Mouse (Mus musculus): ENCODE results near the gene Mybphl. TPM values are rescaled to one million over a fixed set of nuclear protein-coding genes. Genes with fewer than 3 reads are reported as not detected.

The Mybphl gene
- polyA plus RNA-seq, 1 experiment, result 39.2 TPM

DNA sequence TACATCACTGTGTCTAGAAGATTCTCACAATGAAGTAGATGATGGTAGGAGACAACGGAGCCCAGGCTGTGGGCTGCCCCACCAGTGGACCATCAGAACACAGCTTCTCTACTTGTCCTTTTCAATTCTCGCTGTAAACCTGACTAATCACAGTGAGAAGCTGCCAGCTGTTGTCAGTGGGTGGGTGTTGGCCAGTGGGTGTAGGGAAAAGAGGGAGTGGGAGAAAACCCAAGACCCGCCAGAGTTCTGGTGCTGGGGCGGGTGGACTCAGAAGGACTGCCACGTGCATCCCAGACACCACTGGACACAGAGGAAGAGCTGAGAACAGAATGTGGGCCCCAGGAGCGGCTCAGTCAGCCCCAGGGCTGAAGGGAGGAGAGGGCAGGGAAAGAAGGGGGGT, 33.9 kb upstream of the Mybphl start:
- Histone ChIP-seq H3K4me3 (replicated peaks; ENCODE audit: extremely low read depth, low read depth, low read length) (no peak overlapping the region), H3K4me1 (ENCODE audit: control insufficient read depth, insufficient read depth, low read length) (peaks cover 8% of the 10 kb centered on the region; the same call in 1 of the 2 replicates)
- 87% methylated on average over 6 of the region's 6 CpGs for WGBS
- TF ChIP-seq CTCF (IDR thresholded peaks at IDR 0.05; ENCODE audit: insufficient read depth, low read length) (no peak), POLR2A (IDR thresholded peaks at IDR 0.05; ENCODE audit: borderline replicate concordance, extremely low read depth, low read depth, low read length) (no peak)
- DNase-seq, result no peak

DNA sequence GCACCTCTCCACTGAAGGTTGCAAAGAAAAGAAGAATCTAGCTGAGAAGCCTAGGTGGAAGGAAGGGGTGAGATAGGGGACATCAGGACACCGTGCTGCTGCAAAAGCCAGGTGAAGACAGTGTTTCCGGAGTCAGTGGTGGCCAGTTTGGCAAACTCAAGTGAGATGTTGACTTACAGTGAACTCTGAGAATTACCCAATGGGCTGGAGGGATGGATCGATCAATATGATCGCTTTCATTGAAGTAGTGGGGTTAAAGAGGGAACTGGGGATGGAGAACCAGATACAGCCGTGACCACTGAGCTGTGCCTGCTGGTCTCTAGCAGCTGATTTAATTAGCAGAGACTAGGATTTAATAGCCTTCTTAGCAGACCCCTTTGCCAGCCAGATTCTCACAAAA, 27.8 kb upstream of the Mybphl start:
- Histone ChIP-seq H3K4me1 (ENCODE audit: control insufficient read depth, insufficient read depth, low read length) (no peaks in the 10 kb centered on the region; the same call in 1 of the 2 replicates), H3K4me3 (replicated peaks; ENCODE audit: extremely low read depth, low read depth, low read length) (no peak overlapping the region)
- no peak for TF ChIP-seq POLR2A (IDR thresholded peaks at IDR 0.05; ENCODE audit: borderline replicate concordance, extremely low read depth, low read depth, low read length)
- no peak for TF ChIP-seq CTCF (IDR thresholded peaks at IDR 0.05; ENCODE audit: insufficient read depth, low read length)
- DNase-seq, result no peak
- WGBS, result 92% methylated on average over 5 of the region's 5 CpGs

DNA sequence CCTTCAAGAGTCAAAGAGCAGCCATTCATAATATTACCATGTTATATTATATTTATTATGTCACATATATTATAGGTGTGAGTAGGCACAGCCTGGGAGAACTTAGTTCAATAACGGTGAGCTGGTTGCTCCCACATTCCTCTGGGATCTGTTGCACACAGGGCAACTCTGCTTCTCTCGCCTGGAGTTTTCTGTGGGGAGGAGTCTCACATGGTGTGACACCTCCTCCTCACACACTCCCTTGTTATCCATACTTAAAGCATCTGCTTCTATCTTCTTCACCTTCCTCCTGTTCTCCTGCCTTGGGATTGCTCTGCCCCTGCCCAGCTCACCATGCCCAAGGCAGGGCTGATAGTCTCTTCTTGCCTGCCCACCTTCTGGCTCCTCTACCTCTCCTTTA, 23.7 kb upstream of the Mybphl start:
- DNase-seq, result no peak

DNA sequence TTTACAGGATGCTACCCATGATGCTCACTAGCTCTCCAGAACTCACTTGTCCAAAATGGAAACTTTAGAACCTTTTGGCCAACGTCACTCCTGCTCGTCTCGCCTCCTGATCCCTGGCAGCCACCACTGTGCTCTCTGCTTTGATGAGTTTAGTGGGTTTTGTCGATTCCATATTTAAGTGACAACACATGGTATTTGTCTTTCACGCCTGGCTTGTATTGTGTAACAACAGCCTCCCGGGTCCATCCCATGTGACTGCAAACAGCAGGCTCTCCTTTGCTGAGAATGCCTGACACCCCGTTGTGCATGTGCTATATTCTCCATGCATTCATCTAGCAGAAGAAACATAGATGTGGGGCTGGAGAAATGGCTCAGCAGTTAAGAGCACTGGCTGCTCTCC, 22.5 kb upstream of the Mybphl start:
- no peak for DNase-seq
- WGBS, result 66% methylated on average over 7 of the region's 7 CpGs
- Histone ChIP-seq H3K4me3 (replicated peaks; ENCODE audit: extremely low read depth, low read depth, low read length) (no peak overlapping the region), H3K4me1 (ENCODE audit: control insufficient read depth, insufficient read depth, low read length) (no peaks in the 10 kb centered on the region; the same call in 1 of the 2 replicates)
- TF ChIP-seq CTCF (IDR thresholded peaks at IDR 0.05; ENCODE audit: insufficient read depth, low read length), result no peak
- no peak for TF ChIP-seq POLR2A (IDR thresholded peaks at IDR 0.05; ENCODE audit: borderline replicate concordance, extremely low read depth, low read depth, low read length)

More for the DNA sequence above, 23.7 kb upstream of the Mybphl start:
- Histone ChIP-seq H3K4me3 (replicated peaks; ENCODE audit: extremely low read depth, low read depth, low read length) (no peak overlapping the region), H3K4me1 (ENCODE audit: control insufficient read depth, insufficient read depth, low read length) (no peaks in the 10 kb centered on the region; the same call in 1 of the 2 replicates)
- TF ChIP-seq POLR2A (IDR thresholded peaks at IDR 0.05; ENCODE audit: borderline replicate concordance, extremely low read depth, low read depth, low read length), result no peak
- no peak for TF ChIP-seq CTCF (IDR thresholded peaks at IDR 0.05; ENCODE audit: insufficient read depth, low read length)
- 85% methylated on average over 2 of the region's 2 CpGs for WGBS

DNA sequence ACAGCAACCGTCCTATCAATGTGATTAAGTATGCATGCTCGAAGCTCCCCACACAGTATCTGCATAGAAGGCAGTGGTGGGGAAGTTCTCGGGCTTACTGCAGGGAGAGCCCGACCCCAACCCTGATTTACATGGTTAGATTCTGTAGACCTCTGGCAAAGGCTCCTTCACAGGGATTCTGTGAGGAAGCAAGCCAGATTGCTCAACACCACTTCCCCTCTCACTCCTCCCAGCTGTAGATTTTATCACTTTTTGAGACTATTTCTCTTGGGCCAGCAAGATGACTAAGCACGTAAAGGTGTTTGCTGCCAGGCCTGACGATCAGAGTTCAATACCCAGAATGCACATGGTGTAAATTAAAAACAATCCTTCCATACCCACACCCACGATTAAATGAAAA, 18.9 kb upstream of the Mybphl start:
- Histone ChIP-seq H3K4me3 (replicated peaks; ENCODE audit: extremely low read depth, low read depth, low read length) (no peak overlapping the region), H3K4me1 (ENCODE audit: control insufficient read depth, insufficient read depth, low read length) (no peaks in the 10 kb centered on the region; the same call in 1 of the 2 replicates)
- TF ChIP-seq CTCF (IDR thresholded peaks at IDR 0.05; ENCODE audit: insufficient read depth, low read length), result no peak
- TF ChIP-seq POLR2A (IDR thresholded peaks at IDR 0.05; ENCODE audit: borderline replicate concordance, extremely low read depth, low read depth, low read length), result no peak
- no peak for DNase-seq
- 70% methylated on average over 7 of the region's 7 CpGs for WGBS

DNA sequence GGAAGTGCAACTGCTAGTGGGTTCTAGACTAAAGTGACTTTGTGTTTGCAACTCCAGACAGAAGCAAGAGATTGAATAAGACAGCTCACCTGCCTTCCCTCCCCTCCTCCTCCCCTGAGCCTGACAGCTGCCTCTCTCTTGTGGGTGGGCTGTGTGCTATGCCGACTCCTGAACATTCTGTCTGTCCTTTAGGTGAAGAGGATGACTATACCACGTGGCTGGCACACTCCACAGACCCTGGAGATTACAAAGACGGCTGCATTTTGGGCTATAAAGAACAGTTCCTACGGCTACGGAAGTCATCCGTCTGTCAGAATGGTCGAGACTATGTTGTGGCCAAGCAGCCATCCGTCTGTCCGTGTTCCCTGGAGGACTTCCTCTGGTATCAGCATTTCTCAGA, 16.3 kb upstream of the Mybphl start:
- TF ChIP-seq POLR2A (IDR thresholded peaks at IDR 0.05; ENCODE audit: borderline replicate concordance, extremely low read depth, low read depth, low read length) (no peak), CTCF (IDR thresholded peaks at IDR 0.05; ENCODE audit: insufficient read depth, low read length) (no peak)
- Histone ChIP-seq H3K4me3 (replicated peaks; ENCODE audit: extremely low read depth, low read depth, low read length) (no peak overlapping the region), H3K4me1 (ENCODE audit: control insufficient read depth, insufficient read depth, low read length) (no peaks in the 10 kb centered on the region)
- WGBS, result 69% methylated on average over 9 of the region's 9 CpGs
- no peak for DNase-seq

DNA sequence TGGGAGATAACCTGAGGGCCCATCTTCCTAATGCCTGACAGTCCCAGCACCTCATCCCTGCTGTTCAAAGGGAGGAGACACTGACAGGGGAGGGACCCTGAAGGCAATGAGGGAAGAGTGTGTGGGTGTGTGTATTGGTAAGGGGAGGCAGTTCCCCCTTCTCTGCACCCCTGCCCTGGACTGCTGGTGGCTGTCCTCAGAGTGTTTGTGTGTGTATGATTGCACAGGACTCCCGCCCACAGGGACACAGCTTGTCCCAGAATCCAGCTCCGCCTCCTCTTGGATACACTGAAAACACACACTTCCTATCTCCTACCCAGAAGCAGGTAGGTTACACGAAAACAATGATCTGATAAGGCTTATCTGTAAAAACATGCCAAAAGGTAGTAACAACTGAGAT, 9.5 kb upstream of the Mybphl start:
- no peaks in the 10 kb centered on the region for H3K4me1 ChIP-seq (ENCODE audit: control insufficient read depth, insufficient read depth, low read length)
- no peak for TF ChIP-seq POLR2A (IDR thresholded peaks at IDR 0.05; ENCODE audit: borderline replicate concordance, extremely low read depth, low read depth, low read length)
- no peak for TF ChIP-seq CTCF (IDR thresholded peaks at IDR 0.05; ENCODE audit: insufficient read depth, low read length)
- no peak overlapping the region for H3K4me3 ChIP-seq (replicated peaks; ENCODE audit: extremely low read depth, low read depth, low read length)
- DNase-seq, result no peak
- WGBS, result 88% methylated on average over 3 of the region's 3 CpGs

DNA sequence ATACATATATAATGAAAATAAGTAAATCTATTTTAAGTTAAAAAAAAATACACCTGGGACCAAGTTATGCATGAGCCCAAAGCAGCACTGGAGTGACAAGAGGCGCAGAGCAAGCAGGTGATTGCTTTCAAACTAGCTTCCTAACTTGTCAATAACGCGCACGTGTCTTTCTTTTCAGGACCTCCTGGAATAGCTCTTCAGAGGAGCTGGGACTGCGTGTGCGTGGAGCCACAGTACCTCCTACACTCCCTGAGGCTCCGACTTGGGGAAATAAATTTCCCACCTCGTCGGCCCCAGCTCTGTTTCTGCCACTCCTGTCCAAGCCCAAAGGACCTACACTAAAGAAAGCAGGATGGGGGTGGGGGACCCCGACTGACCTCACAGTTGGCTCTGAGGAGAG, 7.7 kb upstream of the Mybphl start:
- Histone ChIP-seq H3K4me3 (replicated peaks; ENCODE audit: extremely low read depth, low read depth, low read length) (no peak overlapping the region), H3K4me1 (ENCODE audit: control insufficient read depth, insufficient read depth, low read length) (no peaks in the 10 kb centered on the region)
- WGBS, result 87% methylated on average over 10 of the region's 10 CpGs
- no peak for DNase-seq
- TF ChIP-seq POLR2A (IDR thresholded peaks at IDR 0.05; ENCODE audit: borderline replicate concordance, extremely low read depth, low read depth, low read length), result no peak
- no peak for TF ChIP-seq CTCF (IDR thresholded peaks at IDR 0.05; ENCODE audit: insufficient read depth, low read length)

DNA sequence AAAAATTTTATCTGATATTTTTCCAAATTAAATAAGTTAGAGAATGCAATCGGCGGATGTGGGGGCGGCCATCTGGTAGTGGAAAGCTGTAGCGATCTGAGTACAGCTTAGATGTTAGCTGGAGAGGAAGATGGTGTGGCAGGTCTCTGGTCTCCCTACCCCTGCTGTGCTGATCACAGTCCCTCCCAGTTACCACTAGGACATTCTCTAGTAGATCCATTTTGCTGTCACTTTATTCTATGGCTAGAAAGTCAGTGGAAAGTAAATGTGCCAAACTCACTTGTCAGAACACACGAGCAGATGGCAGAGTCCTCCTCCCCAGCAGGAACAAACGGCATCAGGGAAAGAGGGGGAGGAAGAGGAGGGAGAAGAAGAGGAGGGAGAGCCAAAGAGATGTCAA, 6.3 kb upstream of the Mybphl start:
- WGBS, result 80% methylated on average over 6 of the region's 6 CpGs
- H3K4me1 ChIP-seq (ENCODE audit: control insufficient read depth, insufficient read depth, low read length), result no peaks in the 10 kb centered on the region

DNA sequence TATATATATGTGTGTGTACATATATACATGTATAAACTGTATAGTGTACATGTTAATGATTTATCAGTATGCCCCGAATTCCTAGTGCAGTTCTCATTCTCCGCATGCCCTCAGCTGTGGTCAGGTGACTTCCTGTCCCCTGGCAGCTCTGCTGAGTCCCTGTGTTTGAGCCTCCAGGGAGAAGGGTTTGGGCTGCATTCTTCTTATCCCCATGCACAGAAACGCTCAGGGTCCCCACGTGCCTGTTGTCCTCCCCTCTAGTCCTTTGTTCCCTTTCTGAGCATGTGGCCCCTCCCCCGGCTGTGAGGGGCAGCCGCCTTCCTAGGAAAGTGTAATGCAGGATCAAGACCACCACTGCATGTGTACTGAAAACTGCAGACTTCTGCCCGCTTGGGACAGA, 3.8 kb upstream of the Mybphl start:
- Histone ChIP-seq H3K4me1 (ENCODE audit: control insufficient read depth, insufficient read depth, low read length) (no peaks in the 10 kb centered on the region), H3K4me3 (replicated peaks; ENCODE audit: extremely low read depth, low read depth, low read length) (no peak overlapping the region)
- DNase-seq, result no peak
- WGBS, result 33% methylated on average over 7 of the region's 7 CpGs
- TF ChIP-seq POLR2A (IDR thresholded peaks at IDR 0.05; ENCODE audit: borderline replicate concordance, extremely low read depth, low read depth, low read length) (no peak), CTCF (IDR thresholded peaks at IDR 0.05; ENCODE audit: insufficient read depth, low read length) (no peak)

More for the DNA sequence above, 6.3 kb upstream of the Mybphl start:
- TF ChIP-seq POLR2A (IDR thresholded peaks at IDR 0.05; ENCODE audit: borderline replicate concordance, extremely low read depth, low read depth, low read length) (no peak), CTCF (IDR thresholded peaks at IDR 0.05; ENCODE audit: insufficient read depth, low read length) (no peak)
- DNase-seq, result no peak
- no peak overlapping the region for H3K4me3 ChIP-seq (replicated peaks; ENCODE audit: extremely low read depth, low read depth, low read length)
